Mouse (Mus musculus) mammary gland, adult 2 months (tissue): ENCODE measurements around the gene Tssc4. TPM values are rescaled to one million over a fixed set of nuclear protein-coding genes. Genes with fewer than 3 reads are reported as not detected.

ENCODE experiments used
- polyA plus RNA-seq: library from polyadenylated mRNA; depleted of rRNA; stranded (reverse); fragments of >200 nt; gene quantifications from 2 replicates; pipeline ENCODE4 v1.2.3, GENCODE M21; 2012; ENCODE audit warnings: low replicate concordance; rRNA removed

Tssc4 gene
- 70.6 and 112 TPM in 2 replicates for polyA plus RNA-seq

DNA sequence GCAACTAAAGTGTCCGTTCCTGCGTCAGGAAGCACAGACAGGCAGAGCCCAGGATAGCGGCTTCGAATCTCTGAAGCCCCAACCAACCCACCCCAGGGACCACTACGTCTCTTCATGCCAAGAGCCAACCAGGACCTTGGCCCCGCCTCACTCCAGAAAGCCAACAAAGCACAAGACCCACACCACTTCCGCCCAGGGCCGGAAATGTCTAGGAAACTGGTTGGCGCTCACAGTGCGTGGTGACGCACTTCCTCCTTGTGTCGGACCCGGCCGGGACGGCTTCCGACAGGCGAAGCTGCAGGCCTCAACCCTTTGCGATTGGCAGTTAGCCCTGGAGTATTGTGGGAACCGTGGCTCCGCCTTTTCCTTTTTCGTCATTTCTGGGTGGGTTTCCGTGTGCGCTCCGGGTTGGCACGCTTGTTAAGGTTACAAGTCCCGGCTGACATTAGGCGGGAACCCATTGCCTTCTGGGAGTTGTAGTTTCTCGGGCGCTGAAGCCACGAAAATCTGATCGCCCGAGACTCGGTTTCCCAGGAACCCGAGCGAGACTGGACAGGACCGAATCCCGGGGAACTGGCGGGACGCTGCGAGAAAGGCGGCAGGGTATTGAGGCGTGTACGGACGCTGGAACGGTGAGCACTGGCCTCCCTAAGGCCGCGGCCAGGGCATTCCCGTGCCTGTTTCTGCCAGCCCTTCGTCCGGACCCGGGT, at the start of gene Tssc4:
Tssc4 (plus strand) TSS at position 368 of the 710 bp plus-strand sequence.

DNA sequence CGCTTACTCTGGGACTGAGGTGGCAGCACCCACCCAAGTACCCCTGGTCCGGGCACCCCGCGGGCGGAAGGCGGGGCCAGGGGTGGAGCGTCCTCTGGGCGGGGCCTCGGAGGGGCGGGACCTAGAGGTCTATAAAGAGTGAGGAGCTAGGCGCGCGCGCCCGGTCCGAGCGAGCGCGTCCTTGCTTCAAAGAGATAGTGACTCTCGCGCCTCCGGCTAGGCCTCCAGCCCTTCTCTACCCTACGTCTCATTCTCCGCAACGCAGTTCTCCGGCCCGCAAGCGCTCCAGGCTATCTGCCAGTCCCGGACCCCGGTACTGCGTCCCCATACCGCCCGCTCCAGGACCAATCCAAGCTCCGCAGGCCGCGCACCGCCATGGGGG, 16.4 kb upstream of the Tssc4 start, which contains the start of gene Cd81:
Cd81 (plus strand) TSS at position 114 of the 382 bp plus-strand sequence.

GRCm38 (mm10) chr7:143094592-143095553, 25.8 kb downstream of the Tssc4 start, which contains the start of gene Trpm5:
TSS of gene Trpm5 (minus strand) at chr7:143094642.

GRCm38 (mm10) chr7:143106062-143106461, 37.0 kb downstream of the Tssc4 start, which contains the start of gene Kcnq1:
TSS of gene Kcnq1 (plus strand) at chr7:143106362.

Other genes starting within 250 kb of the Tssc4 start
- 1.5 TPM in 1 of 2 replicates, not detected in the other for gene Th, start 138.1 kb upstream of the Tssc4 start, polyA plus RNA-seq
- 0.85 and 2.0 TPM in 2 replicates for gene Ascl2, start 100.0 kb upstream of the Tssc4 start, polyA plus RNA-seq
- 40.4 and 43.5 TPM in 2 replicates for gene Tspan32, start 64.2 kb upstream of the Tssc4 start, polyA plus RNA-seq
- 704 and 755 TPM in 2 replicates for gene Cd81, start 16.5 kb upstream of the Tssc4 start, polyA plus RNA-seq
- 0.10 and 0.20 TPM in 2 replicates for gene Trpm5, start 25.4 kb downstream of the Tssc4 start, polyA plus RNA-seq
- gene Kcnq1, start 37.1 kb downstream of the Tssc4 start, polyA plus RNA-seq = 2.6 and 3.1 TPM in 2 replicates